Mouse (Mus musculus) gastrocnemius, postnatal 4 days (tissue): ENCODE data around the gene Mrpl53. TPM values are rescaled to one million over a fixed set of nuclear protein-coding genes. Genes with fewer than 3 reads are reported as not detected.
A peak's percentile ranks its signal among the peaks of the same experiment; 100 is the strongest.
"Not testable (repeated sequence)": the region's sequence is repeated elsewhere in the genome, so short reads cannot be mapped to it uniquely, and the experiment has no call there.

ENCODE experiments used
- DNase-seq, 2 experiments: peaks; one replicate each; pipeline ENCODE4 v3.0.0; 2021 to 2022; ENCODE audit warnings: low spot score in 2 of 2, mixed read lengths in 2 of 2
- microRNA-seq: library from miRNA; unstranded; fragments of <30 nt; microRNA quantifications from one replicate; pipeline ENCODE4 v1.2.0, GENCODE M21; 2021
- total RNA-seq, 2 experiments: library from RNA; stranded (reverse); gene quantifications; 2 replicates each; pipeline ENCODE4 v1.2.3; 2021

Gene Mrpl53
- total RNA-seq, 2 experiments from 2014 or later: 79.5 to 100 TPM

GRCm38 (mm10) chr6:83142886-83143285 lies 34.0 kb downstream of the Mrpl53 start:
- DNase-seq: no peak

GRCm38 (mm10) chr6:83145209-83145608 lies 36.4 kb downstream of the Mrpl53 start:
- no peak for DNase-seq

- DNase-seq: no peak
These were observed 37.0 kb downstream of the Mrpl53 start for GRCm38 (mm10) chr6:83145805-83146204.

- DNase-seq: no peak
These were observed 38.4 kb downstream of the Mrpl53 start for GRCm38 (mm10) chr6:83147280-83147679.

- DNase-seq: no peak
These were observed 42.9 kb downstream of the Mrpl53 start for GRCm38 (mm10) chr6:83151721-83152120.

GRCm38 (mm10) chr6:83153038-83153437 lies 44.2 kb downstream of the Mrpl53 start:
- no peak for DNase-seq

GRCm38 (mm10) chr6:83153485-83153884 lies 44.6 kb downstream of the Mrpl53 start:
- no peak for DNase-seq

GRCm38 (mm10) chr6:83155552-83156238 lies 46.9 kb downstream of the Mrpl53 start:
- DNase-seq: peak in 1 of 2 experiments; percentile 45

GRCm38 (mm10) chr6:83156259-83156684 lies 47.4 kb downstream of the Mrpl53 start, which contains the start of the genes Wdr54 and 1700003E16Rik:
TSS of gene Wdr54 (minus strand) at chr6:83156397.
TSS of gene 1700003E16Rik (plus strand) at chr6:83156404.
- DNase-seq: peak in 1 of 2 experiments; percentile 60

GRCm38 (mm10) chr6:83159456-83159855 lies 50.6 kb downstream of the Mrpl53 start:
- not testable (repeated sequence) for DNase-seq

Small RNA genes lying within 50 kb of the gene (microRNA-seq; reads per million reads assigned to microRNA genes)
- gene Mir3470a: not detected

Other genes with a start within 250 kb of the Mrpl53 start
- 1 to 10 TPM in 1 of 2 experiments, under 1 TPM in 1; 0.78 to 1.0 TPM for gene Sema4f, start 169.3 kb upstream of the Mrpl53 start, total RNA-seq
- gene M1ap, start 162.1 kb upstream of the Mrpl53 start, total RNA-seq: under 1 TPM in 1 of 2 experiments, not detected in 1; 0.88 TPM
- 10 to 100 TPM in 1 of 2 experiments, 1 to 10 TPM in 1; 9.1 to 10.4 TPM for gene Dok1, start 75.6 kb upstream of the Mrpl53 start, total RNA-seq
- 10 to 100 TPM; 15.4 to 17.3 TPM for gene Loxl3, start 74.9 kb upstream of the Mrpl53 start, total RNA-seq
- gene Aup1, start 54.5 kb upstream of the Mrpl53 start, total RNA-seq: 10 to 100 TPM; 75.5 to 86.3 TPM
- gene Htra2, start 53.8 kb upstream of the Mrpl53 start, total RNA-seq: 10 to 100 TPM; 30.1 to 33.5 TPM
- 1 to 10 TPM in 1 of 2 experiments, under 1 TPM in 1; 0.70 to 1.1 TPM for gene Dqx1, start 51.2 kb upstream of the Mrpl53 start, total RNA-seq
- not detected for gene Tlx2, start 38.7 kb upstream of the Mrpl53 start, total RNA-seq
- 10 to 100 TPM in 1 of 2 experiments, 1 to 10 TPM in 1; 9.4 to 11.3 TPM for gene Pcgf1, start 31.2 kb upstream of the Mrpl53 start, total RNA-seq
- not detected for gene Lbx2, start 22.7 kb upstream of the Mrpl53 start, total RNA-seq
- gene Ccdc142, start 7.4 kb upstream of the Mrpl53 start, total RNA-seq: 1 to 10 TPM; 2.5 to 2.8 TPM
- 1 to 10 TPM; 2.2 to 2.7 TPM for gene Gm42688, start 7.4 kb upstream of the Mrpl53 start, total RNA-seq
- 10 to 100 TPM; 20.0 to 21.9 TPM for gene Mogs, start 6.5 kb downstream of the Mrpl53 start, total RNA-seq
- 10 to 100 TPM; 52.7 to 62.3 TPM for gene Wbp1, start 12.5 kb downstream of the Mrpl53 start, total RNA-seq
- gene Ino80b, start 16.4 kb downstream of the Mrpl53 start, total RNA-seq: 10 to 100 TPM; 18.6 to 20.6 TPM
- 10 to 100 TPM; 31.0 to 34.6 TPM for gene Rtkn, start 26.4 kb downstream of the Mrpl53 start, total RNA-seq
- 1 to 10 TPM; 1.9 to 2.5 TPM for gene Wdr54, start 47.4 kb downstream of the Mrpl53 start, total RNA-seq
- gene 1700003E16Rik, start 47.4 kb downstream of the Mrpl53 start, total RNA-seq: not detected
- gene Dctn1, start 56.9 kb downstream of the Mrpl53 start, total RNA-seq: 100 to 1,000 TPM; 140 to 149 TPM
- under 1 TPM in 1 of 2 experiments, not detected in 1; 0.07 TPM for gene Slc4a5, start 110.8 kb downstream of the Mrpl53 start, total RNA-seq
- gene Mthfd2, start 216.9 kb downstream of the Mrpl53 start, total RNA-seq: 10 to 100 TPM in 1 of 2 experiments, 1 to 10 TPM in 1; 7.5 to 10.6 TPM
- 10 to 100 TPM; 36.6 to 42.8 TPM for gene Mob1a, start 217.0 kb downstream of the Mrpl53 start, total RNA-seq
- gene Bola3, start 240.1 kb downstream of the Mrpl53 start, total RNA-seq: 100 to 1,000 TPM; 118 to 137 TPM